Mouse (Mus musculus): ENCODE results near the gene Stam.
"Not testable (repeated sequence)": the region's sequence is repeated elsewhere in the genome, so short reads cannot be mapped to it uniquely, and the experiment has no call there.

Stam gene

GRCm38 (mm10) chr2:14073362-14074220 is at the start of gene Stam:
Gene Stam, plus strand, starts transcription at chr2:14074098.
- DNase-seq (ENCODE audit: low spot score in 2 of 2) = peak; percentile 88 to 93

GRCm38 (mm10) chr2:14041249-14041648 is 32.6 kb upstream of the Stam start:
- DNase-seq (ENCODE audit: low spot score in 2 of 2) = no peak

GRCm38 (mm10) chr2:14043011-14043410 is 30.9 kb upstream of the Stam start:
- DNase-seq (ENCODE audit: low spot score in 2 of 2) = no peak

GRCm38 (mm10) chr2:14043577-14044170 is 30.2 kb upstream of the Stam start:
- no peak for DNase-seq (ENCODE audit: low spot score in 2 of 2)

- DNase-seq (ENCODE audit: low spot score in 2 of 2) = peak in 1 of 2 experiments; percentile 52
Observed at GRCm38 (mm10) chr2:14048381-14048780, 25.5 kb upstream of the Stam start.

GRCm38 (mm10) chr2:14048808-14049207 is 25.1 kb upstream of the Stam start:
- DNase-seq (ENCODE audit: low spot score in 2 of 2) = no peak

GRCm38 (mm10) chr2:14053618-14054017 is 20.3 kb upstream of the Stam start:
- DNase-seq (ENCODE audit: low spot score in 2 of 2) = no peak

- DNase-seq (ENCODE audit: low spot score in 2 of 2) = no peak
Observed at GRCm38 (mm10) chr2:14054163-14054562, 19.7 kb upstream of the Stam start.

GRCm38 (mm10) chr2:14054716-14055115 is 19.2 kb upstream of the Stam start:
- DNase-seq (ENCODE audit: low spot score in 2 of 2) = no peak

GRCm38 (mm10) chr2:14055168-14055565 is 18.7 kb upstream of the Stam start:
- DNase-seq (ENCODE audit: low spot score in 2 of 2) = peak; percentile 50 to 53

GRCm38 (mm10) chr2:14055566-14056331 is 18.1 kb upstream of the Stam start, which contains the start of gene Hacd1:
Gene Hacd1, minus strand, starts transcription at chr2:14056135.
- peak; percentile 75 for DNase-seq (ENCODE audit: low spot score in 2 of 2)

GRCm38 (mm10) chr2:14065704-14066650 is 7.9 kb upstream of the Stam start:
- DNase-seq (ENCODE audit: low spot score in 2 of 2) = no peak

GRCm38 (mm10) chr2:14069027-14069426 is 4.9 kb upstream of the Stam start:
- DNase-seq (ENCODE audit: low spot score in 2 of 2) = no peak

GRCm38 (mm10) chr2:14070466-14070865 is 3.4 kb upstream of the Stam start:
- no peak for DNase-seq (ENCODE audit: low spot score in 2 of 2)

GRCm38 (mm10) chr2:14073008-14073361 is 913 bp upstream of the Stam start:
- DNase-seq (ENCODE audit: low spot score in 2 of 2) = no peak

- no peak for DNase-seq (ENCODE audit: low spot score in 2 of 2)
Observed at GRCm38 (mm10) chr2:14074221-14074901, 463 bp downstream of the Stam start.

GRCm38 (mm10) chr2:14078527-14078926 is 4.6 kb downstream of the Stam start:
- DNase-seq (ENCODE audit: low spot score in 2 of 2) = not testable (repeated sequence)

- no peak for DNase-seq (ENCODE audit: low spot score in 2 of 2)
Observed at GRCm38 (mm10) chr2:14100533-14100932, 26.6 kb downstream of the Stam start.

- DNase-seq (ENCODE audit: low spot score in 2 of 2) = no peak
Observed at GRCm38 (mm10) chr2:14102603-14103002, 28.7 kb downstream of the Stam start.

GRCm38 (mm10) chr2:14103924-14104323 is 30.0 kb downstream of the Stam start:
- DNase-seq (ENCODE audit: low spot score in 2 of 2) = no peak

- no peak for DNase-seq (ENCODE audit: low spot score in 2 of 2)
Observed at GRCm38 (mm10) chr2:14107673-14108072, 33.8 kb downstream of the Stam start.
